Mouse (Mus musculus): ENCODE results near the gene Wfdc21. TPM values are rescaled to one million over a fixed set of nuclear protein-coding genes. Genes with fewer than 3 reads are reported as not detected.

Wfdc21 gene
- polyA plus RNA-seq, 1 experiment from 2014 or later, result not detected

DNA sequence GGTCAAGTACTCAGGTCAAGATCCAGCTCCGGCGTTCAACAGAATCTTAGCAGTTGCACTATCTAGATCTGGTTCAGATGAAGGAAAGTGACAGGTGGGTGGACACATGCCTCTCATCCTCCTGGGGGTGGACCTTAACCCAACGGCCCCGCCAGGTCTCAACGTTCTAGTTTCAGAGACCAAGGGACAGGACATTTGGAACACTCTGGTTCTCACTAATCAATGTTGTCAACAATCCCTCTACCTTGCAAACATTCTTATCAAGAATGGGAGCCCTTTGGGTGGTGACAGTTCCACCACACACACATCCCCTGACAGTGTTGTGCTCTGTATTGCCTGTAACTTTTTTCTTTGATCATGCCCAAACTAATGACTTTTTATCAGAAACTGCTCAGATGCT lies 4.9 kb upstream of the Wfdc21 start:
- H3K9ac ChIP-seq (replicated peaks; ENCODE audit: low read length), result no peak overlapping the region
- H3K4me3 ChIP-seq (ENCODE audit: low read depth, low read length), result no peak overlapping the region
- WGBS, result 74% methylated on average over 5 of the region's 5 CpGs
- no peaks in the 10 kb centered on the region for H3K4me1 ChIP-seq (ENCODE audit: control insufficient read depth, insufficient read depth, low read length)
- no peak overlapping the region for H3K4me2 ChIP-seq (ENCODE audit: low read depth, low read length)
- no peaks in the 10 kb centered on the region for H3K36me3 ChIP-seq (replicated peaks; ENCODE audit: control insufficient read depth, insufficient read depth, low read depth, low read length)
- DNase-seq (ENCODE audit: low spot score), result no peak
- H3K27me3 ChIP-seq (ENCODE audit: control insufficient read depth, insufficient read depth, low read length), result no peaks in the 10 kb centered on the region
- no peaks in the 10 kb centered on the region for H3K9me3 ChIP-seq (replicated peaks; ENCODE audit: control insufficient read depth, low read length)
- no peak overlapping the region for H3K27ac ChIP-seq (replicated peaks; ENCODE audit: low read depth, low read length)
- no peak for ATAC-seq (replicated peaks; ENCODE audit: insufficient number of reproducible peaks, low FRiP score, low TSS enrichment, low read depth)

DNA sequence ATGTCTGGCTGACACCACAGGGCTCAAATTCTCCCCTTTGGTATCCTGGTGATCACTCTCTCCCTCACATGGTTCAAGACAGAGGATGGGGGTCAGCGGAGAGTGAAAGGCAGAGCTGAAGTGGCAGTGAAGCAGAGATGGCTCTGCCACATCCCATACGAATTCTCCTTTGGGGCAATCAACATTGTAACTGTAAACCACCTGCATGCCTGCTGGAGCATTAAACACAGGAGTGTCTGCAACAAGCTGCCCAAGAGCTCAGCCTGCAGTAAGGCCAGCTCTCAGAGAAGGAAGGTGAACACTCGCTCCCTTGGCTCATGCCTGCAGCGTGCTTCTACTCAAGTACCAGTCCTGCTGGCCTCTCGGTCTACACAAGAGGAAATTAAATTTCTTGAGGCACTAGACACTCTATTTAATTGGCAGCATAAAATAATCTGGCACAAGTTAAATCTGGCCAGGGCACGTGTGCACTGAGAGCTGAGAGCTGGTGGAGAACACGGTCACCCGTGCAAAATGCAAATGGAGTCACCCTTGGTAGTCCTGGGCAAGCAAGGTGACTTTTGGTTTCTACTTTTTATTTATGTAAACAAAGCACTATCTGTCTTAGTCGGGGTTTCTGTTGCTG lies 3.9 kb upstream of the Wfdc21 start:
- DNase-seq (ENCODE audit: low spot score) (no peak), ATAC-seq (replicated peaks; ENCODE audit: insufficient number of reproducible peaks, low FRiP score, low TSS enrichment, low read depth) (no peak)
- Histone ChIP-seq H3K36me3 (replicated peaks; ENCODE audit: control insufficient read depth, insufficient read depth, low read depth, low read length) (no peaks in the 10 kb centered on the region), H3K4me1 (ENCODE audit: control insufficient read depth, insufficient read depth, low read length) (no peaks in the 10 kb centered on the region), H3K27ac (replicated peaks; ENCODE audit: low read depth, low read length) (no peak overlapping the region), H3K4me2 (ENCODE audit: low read depth, low read length) (no peak overlapping the region), H3K27me3 (ENCODE audit: control insufficient read depth, insufficient read depth, low read length) (no peaks in the 10 kb centered on the region; the same call in 1 of the 2 replicates), H3K9me3 (replicated peaks; ENCODE audit: control insufficient read depth, low read length) (no peaks in the 10 kb centered on the region), H3K9ac (replicated peaks; ENCODE audit: low read length) (no peak overlapping the region), H3K4me3 (ENCODE audit: low read depth, low read length) (no peak overlapping the region)
- 73% methylated on average over 9 of the region's 9 CpGs for WGBS

DNA sequence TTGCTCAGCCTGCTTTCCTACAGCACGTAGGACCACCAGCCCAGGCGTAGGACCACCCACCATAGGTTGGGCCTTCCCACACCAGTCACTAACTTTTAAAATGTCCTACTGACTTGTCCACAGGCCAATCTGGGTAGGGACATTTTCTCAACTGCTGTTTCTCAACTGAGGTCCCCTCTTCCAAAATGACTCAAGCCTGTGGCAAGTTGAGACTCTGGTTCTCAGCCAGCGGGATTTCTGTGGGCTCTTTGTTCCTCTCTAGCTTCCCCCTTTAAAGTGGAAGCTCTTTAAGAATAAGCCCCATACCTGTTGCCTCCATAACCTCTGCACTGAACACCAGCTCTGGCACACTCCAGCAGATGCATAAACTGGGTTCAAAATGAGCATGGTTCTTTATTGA lies 3.2 kb upstream of the Wfdc21 start:
- 85% methylated on average over 3 of the region's 3 CpGs for WGBS
- ATAC-seq (replicated peaks; ENCODE audit: insufficient number of reproducible peaks, low FRiP score, low TSS enrichment, low read depth) (no peak), DNase-seq (ENCODE audit: low spot score) (no peak)
- H3K9me3 ChIP-seq (replicated peaks; ENCODE audit: control insufficient read depth, low read length), result no peaks in the 10 kb centered on the region
- H3K27ac ChIP-seq (replicated peaks; ENCODE audit: low read depth, low read length), result no peak overlapping the region
- no peaks in the 10 kb centered on the region for H3K4me1 ChIP-seq (ENCODE audit: control insufficient read depth, insufficient read depth, low read length)
- H3K27me3 ChIP-seq (ENCODE audit: control insufficient read depth, insufficient read depth, low read length), result no peaks in the 10 kb centered on the region; the same call in 1 of the 2 replicates
- H3K36me3 ChIP-seq (replicated peaks; ENCODE audit: control insufficient read depth, insufficient read depth, low read depth, low read length), result no peaks in the 10 kb centered on the region
- H3K4me3 ChIP-seq (ENCODE audit: low read depth, low read length), result no peak overlapping the region
- no peak overlapping the region for H3K9ac ChIP-seq (replicated peaks; ENCODE audit: low read length)
- no peak overlapping the region for H3K4me2 ChIP-seq (ENCODE audit: low read depth, low read length)

DNA sequence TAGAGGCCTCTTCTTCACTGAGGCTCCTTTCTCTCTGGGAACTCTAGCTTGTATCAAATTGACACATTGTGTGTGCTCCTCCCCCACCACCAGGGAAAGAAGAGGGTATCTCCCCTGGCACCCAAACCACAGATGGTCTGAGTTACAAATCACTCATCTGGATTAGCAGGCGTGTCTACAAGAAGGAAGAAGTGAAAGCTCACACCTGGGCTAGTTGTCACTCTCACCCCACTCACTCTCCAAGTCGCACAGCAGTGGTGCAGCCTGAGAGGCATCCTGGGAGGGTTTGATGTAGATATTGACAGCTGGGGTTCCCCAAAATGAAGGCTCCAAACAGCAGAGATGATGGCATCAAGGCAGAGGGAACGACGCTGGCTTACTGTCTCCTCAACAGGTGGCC lies 588 bp upstream of the Wfdc21 start:
- no peak overlapping the region for H3K4me2 ChIP-seq (ENCODE audit: low read depth, low read length)
- no peaks in the 10 kb centered on the region for H3K4me1 ChIP-seq (ENCODE audit: control insufficient read depth, insufficient read depth, low read length)
- DNase-seq (ENCODE audit: low spot score) (no peak), ATAC-seq (replicated peaks; ENCODE audit: insufficient number of reproducible peaks, low FRiP score, low TSS enrichment, low read depth) (no peak)
- H3K4me3 ChIP-seq (ENCODE audit: low read depth, low read length), result no peak overlapping the region
- no peaks in the 10 kb centered on the region; the same call in 1 of the 2 replicates for H3K27me3 ChIP-seq (ENCODE audit: control insufficient read depth, insufficient read depth, low read length)
- no peaks in the 10 kb centered on the region for H3K9me3 ChIP-seq (replicated peaks; ENCODE audit: control insufficient read depth, low read length)
- no peak overlapping the region for H3K9ac ChIP-seq (replicated peaks; ENCODE audit: low read length)
- WGBS, result 66% methylated on average over 4 of the region's 4 CpGs
- no peak overlapping the region for H3K27ac ChIP-seq (replicated peaks; ENCODE audit: low read depth, low read length)
- H3K36me3 ChIP-seq (replicated peaks; ENCODE audit: control insufficient read depth, insufficient read depth, low read depth, low read length), result no peaks in the 10 kb centered on the region

DNA sequence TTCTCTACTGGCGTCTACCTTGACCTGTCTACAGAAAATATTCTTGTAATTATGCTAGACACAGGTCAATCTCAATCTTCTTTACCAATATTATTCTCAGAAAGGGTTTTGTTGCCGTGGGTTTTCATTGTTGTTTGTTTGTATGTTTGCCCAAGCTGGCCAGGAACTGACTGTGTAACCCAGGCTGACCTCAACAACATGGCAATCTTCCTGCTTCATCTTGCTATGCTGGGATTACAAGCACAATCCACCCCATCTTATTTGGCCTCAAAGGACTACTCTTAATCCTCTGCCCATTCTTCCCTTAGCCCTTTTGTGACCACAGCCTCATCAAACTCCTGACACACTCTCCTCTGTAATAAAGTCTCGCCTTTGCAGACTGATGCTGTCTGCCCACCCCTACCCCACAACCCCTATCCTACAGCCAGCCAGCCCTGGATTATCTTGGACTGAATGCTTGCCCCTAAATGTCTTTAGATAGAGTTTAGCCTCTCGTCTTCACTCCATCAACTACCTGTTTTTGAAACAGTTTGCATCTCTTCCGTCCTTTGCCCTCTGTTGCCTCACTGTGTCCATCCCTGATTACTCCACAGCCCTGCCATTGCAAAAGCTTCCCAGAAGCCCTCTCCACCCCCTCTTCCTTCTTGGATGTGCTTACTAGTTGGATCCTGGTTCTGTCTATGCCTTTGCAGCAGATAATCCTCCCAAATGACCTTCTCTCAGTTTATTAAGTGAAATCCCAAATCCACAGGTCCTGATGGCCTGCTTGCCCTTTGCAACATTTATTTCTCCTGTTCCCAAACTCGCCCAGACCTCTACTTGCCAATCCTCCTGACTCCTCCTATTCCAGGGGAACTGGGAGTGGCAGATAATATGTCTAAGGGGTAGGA lies 881 bp downstream of the Wfdc21 start:
- H3K4me2 ChIP-seq (ENCODE audit: low read depth, low read length), result no peak overlapping the region
- H3K4me3 ChIP-seq (ENCODE audit: low read depth, low read length), result no peak overlapping the region
- ATAC-seq (replicated peaks; ENCODE audit: insufficient number of reproducible peaks, low FRiP score, low TSS enrichment, low read depth) (no peak), DNase-seq (ENCODE audit: low spot score) (no peak)
- no peaks in the 10 kb centered on the region; the same call in 1 of the 2 replicates for H3K27me3 ChIP-seq (ENCODE audit: control insufficient read depth, insufficient read depth, low read length)
- WGBS, result 68% methylated on average over 6 of the region's 6 CpGs
- H3K9me3 ChIP-seq (replicated peaks; ENCODE audit: control insufficient read depth, low read length), result no peaks in the 10 kb centered on the region
- H3K36me3 ChIP-seq (replicated peaks; ENCODE audit: control insufficient read depth, insufficient read depth, low read depth, low read length), result no peaks in the 10 kb centered on the region
- no peaks in the 10 kb centered on the region for H3K4me1 ChIP-seq (ENCODE audit: control insufficient read depth, insufficient read depth, low read length)
- no peak overlapping the region for H3K9ac ChIP-seq (replicated peaks; ENCODE audit: low read length)
- no peak overlapping the region for H3K27ac ChIP-seq (replicated peaks; ENCODE audit: low read depth, low read length)

DNA sequence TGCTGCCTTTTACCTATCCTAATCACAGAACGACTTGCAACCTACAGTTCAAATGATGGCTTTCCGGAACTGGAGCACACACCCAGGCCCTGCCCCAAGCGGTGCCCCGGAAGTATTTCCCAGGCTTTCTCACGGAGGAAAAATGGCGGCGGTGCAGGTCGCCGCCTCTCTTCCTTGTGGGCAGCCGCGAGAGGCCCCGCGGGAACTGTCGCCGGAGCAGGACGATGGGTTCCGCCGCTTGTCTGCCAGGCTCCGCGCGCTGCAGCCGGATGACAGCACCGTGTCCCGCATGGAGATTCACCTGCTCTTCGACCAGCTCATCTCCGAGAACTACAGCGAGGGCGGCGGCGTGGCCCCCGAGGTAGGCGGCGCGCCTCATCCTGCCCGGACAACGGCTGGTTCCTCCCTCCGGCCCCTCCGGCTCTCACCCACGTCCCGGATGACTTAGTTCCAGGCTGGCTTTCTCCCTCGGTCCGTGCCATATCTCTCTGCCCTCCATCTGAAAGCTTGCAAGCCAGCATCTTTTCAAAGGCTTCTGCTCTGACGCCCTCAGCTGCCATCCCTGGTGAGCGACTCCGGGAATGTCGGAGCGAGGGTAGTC lies 6.9 kb downstream of the Wfdc21 start, which contains the start of gene Heatr6:
Heatr6 (plus strand) TSS at position 116 of the 601 bp plus-strand sequence.
- Histone ChIP-seq H3K9me3 (replicated peaks; ENCODE audit: control insufficient read depth, low read length) (no peaks in the 10 kb centered on the region), H3K9ac (replicated peaks; ENCODE audit: low read length) (peak within 1 kb of the TSS; percentile 91), H3K27ac (replicated peaks; ENCODE audit: low read depth, low read length) (peak within 1 kb of the TSS; percentile 61; the same call in 1 of the 2 replicates), H3K27me3 (ENCODE audit: control insufficient read depth, insufficient read depth, low read length) (no peaks in the 10 kb centered on the region), H3K4me2 (ENCODE audit: low read depth, low read length) (peak within 1 kb of the TSS; percentile 71), H3K4me1 (ENCODE audit: control insufficient read depth, insufficient read depth, low read length) (no peaks in the 10 kb centered on the region), H3K4me3 (ENCODE audit: low read depth, low read length) (peak within 1 kb of the TSS; percentile 88), H3K36me3 (replicated peaks; ENCODE audit: control insufficient read depth, insufficient read depth, low read depth, low read length) (no peaks in the 10 kb centered on the region; the same call in 1 of the 2 replicates)
- DNase-seq (ENCODE audit: low spot score) (peak; percentile 94), ATAC-seq (replicated peaks; ENCODE audit: insufficient number of reproducible peaks, low FRiP score, low TSS enrichment, low read depth) (peak; percentile 92)
- 0% methylated on average over 45 of the region's 47 CpGs for WGBS

DNA sequence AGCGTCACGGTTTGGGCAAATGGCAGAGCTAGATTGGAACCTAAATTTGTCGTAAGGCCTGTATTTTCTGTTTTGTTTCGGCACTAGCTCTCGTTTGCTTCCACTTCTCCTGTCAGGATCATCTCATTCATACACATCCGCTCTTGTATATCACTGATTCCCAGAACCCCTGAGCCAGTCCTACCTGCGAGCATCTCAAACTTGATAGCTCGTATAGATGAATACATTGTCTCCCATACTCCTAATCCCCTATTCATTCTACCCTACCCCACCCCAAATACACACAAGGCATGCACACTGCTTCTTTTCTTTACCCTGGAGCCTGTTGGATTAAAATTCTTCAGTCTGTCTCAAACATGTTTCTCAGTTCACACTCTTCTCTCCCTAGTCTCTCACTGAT lies 7.5 kb downstream of the Wfdc21 start:
- 5% methylated on average over 8 of the region's 8 CpGs for WGBS
- H3K27ac ChIP-seq (replicated peaks; ENCODE audit: low read depth, low read length), result peak overlapping the region; percentile 61; the same call in 1 of the 2 replicates
- no peak for ATAC-seq (replicated peaks; ENCODE audit: insufficient number of reproducible peaks, low FRiP score, low TSS enrichment, low read depth)
- H3K27me3 ChIP-seq (ENCODE audit: control insufficient read depth, insufficient read depth, low read length), result no peaks in the 10 kb centered on the region
- no peak for DNase-seq (ENCODE audit: low spot score)
- no peaks in the 10 kb centered on the region; the same call in none of the 2 replicates for H3K36me3 ChIP-seq (replicated peaks; ENCODE audit: control insufficient read depth, insufficient read depth, low read depth, low read length)
- H3K9ac ChIP-seq (replicated peaks; ENCODE audit: low read length), result peak overlapping the region; percentile 91
- H3K4me2 ChIP-seq (ENCODE audit: low read depth, low read length), result peak overlapping the region; percentile 71
- no peaks in the 10 kb centered on the region for H3K9me3 ChIP-seq (replicated peaks; ENCODE audit: control insufficient read depth, low read length)
- H3K4me3 ChIP-seq (ENCODE audit: low read depth, low read length), result peak overlapping the region; percentile 88
- no peaks in the 10 kb centered on the region for H3K4me1 ChIP-seq (ENCODE audit: control insufficient read depth, insufficient read depth, low read length)

Data from embryonic facial prominence, embryonic 11.5 days (tissue).